Mouse (Mus musculus): ENCODE data around the gene Krtcap2.

Gene Krtcap2

DNA sequence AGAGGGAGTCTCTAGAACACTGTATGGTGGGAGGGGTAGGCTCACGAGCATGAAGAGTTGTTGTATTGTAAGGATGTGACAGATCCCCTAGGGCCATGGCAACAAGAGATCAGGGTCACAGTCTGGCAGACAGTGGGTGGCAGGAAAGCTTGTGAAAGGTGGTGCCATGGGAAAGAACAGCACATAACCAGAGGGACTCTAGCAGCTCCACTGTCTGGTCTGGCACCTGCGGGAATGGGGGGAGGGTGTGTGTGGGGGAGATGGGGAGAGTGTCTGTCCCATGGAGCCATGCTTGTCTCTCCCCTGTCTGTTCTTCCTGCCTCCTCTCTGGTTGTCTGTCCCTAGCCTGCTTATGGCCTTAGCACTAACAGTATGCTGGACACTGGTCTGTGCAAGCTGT lies 39.8 kb downstream of the Krtcap2 start:
- DNase-seq, result no peak

DNA sequence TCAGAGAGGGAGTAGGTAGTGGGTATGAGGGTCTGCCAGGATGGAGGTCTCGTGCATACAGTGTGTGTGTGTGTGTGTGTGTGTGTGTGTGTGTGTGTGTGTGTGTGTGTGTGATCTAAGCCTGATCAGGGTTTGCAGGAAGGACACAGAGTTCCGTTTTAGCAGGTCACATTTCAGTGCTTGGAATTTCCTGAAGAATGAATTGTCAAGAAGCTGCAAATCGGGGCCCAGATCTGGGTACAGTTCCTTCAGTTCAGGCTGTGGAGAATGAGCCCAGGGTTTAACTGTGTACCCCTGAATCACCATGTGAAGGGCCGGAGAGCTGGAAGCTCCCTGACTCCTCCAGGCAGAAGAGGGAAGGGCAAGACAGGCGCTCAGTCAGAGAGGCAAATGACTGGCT lies 41.5 kb downstream of the Krtcap2 start:
- DNase-seq, result no peak

DNA sequence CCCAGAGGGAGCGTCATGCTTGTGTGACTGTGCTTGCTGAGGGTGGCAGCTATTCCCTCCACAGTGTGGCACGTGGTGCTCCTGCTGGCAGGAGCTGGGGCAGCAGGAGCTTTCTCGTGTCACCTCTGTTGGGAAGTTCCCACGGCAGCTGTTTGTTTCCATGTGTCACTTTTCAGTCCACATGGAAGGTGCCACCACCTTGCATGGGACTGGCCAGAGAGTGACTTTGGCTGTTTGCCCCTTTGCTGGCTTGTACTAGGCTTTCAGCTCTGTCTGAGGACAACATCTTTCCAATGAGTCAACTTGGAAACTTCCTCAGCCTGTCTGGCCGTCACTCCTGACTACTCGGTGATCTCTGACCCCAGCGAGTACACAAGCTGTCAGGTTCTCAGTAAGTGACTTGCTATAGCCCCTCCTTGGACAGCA lies 42.8 kb downstream of the Krtcap2 start:
- no peak for DNase-seq

DNA sequence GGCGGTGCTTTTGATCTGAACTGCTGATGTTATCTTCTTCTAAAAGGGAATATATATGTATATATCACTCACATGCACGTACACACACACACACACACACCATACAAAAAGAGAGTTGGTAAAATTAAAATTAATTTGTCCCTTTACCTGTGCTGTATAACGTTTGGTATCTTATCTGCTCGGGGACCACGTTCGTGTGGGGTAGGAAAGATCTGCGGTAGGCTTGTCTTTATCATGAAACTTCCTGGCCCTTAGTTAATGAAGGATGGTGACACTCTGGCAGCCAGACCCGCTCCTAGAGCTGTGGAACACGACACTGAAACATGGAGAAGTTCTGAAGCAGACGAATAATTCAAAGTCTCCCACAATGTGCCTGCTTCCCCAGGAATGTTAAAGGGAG lies 46.1 kb downstream of the Krtcap2 start:
- DNase-seq, result no peak

DNA sequence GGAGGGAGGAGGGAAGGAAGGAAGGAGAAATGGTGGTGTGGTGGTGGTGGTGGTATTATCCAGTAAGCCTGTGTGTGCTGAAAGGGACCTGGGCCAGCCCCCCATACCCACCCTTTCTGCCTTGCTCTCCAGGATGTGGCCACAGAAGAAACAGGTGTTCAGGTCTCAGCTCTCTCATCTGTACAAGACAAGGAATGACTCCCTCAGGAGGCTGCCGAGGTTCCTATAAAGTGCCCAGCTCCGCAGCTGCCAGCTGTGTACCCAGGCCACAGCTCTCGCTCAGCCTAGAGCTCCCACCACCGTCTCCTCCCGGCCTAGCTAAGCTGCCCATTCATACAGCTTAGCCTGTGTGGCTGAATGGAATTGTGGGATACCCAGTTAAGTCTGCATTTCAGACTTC lies 46.5 kb downstream of the Krtcap2 start:
- DNase-seq, result no peak

DNA sequence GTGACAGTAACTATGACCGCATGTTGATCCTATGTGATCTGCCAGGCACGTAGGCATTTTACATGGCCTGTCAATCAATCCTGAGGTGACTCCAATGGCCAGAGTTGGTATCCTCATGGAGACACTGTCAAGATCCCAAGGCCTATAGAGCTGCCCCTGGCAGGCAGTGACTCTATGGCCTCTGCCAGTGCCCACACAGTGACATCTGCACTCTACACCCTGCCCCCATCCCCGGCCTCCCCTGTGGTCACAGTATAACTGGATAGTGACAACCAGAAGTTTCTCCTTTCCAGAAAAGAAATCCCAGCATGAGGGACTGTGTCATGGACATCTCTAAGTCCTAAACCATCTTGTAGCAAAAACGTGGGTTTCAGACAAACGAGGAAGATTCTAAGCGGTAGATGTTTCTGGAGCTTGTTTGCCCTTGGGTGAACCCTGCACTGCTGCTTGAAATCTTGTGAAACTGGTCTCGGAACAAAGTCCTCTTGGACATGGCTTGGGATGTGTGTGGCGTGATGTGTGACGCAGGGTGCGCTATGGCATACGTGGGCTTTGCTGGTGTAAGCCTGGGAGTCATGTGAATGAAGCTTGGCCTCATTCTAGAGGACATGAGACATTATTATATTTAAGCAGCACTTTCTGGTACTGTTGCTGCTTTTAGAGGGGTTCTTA lies 47.6 kb downstream of the Krtcap2 start:
- no peak for DNase-seq

DNA sequence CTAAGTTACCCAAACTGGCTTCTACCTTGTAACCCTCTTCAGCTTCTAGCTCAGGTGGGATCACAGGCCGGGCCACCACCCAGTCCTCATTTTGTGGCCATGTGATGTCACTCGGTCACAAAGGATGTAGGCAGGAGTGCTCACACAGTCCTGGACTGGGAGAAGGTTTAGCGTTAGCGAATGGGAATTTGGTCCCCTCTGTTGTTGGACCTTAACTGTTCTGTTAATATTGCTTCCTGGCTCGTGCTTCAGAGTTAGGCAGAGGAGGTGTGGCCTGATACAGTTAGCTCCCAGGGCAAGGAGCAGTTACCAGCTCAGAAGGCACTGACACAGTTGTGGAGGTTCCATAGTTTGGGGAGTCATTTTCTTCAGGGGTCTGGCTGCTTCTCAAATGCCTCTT lies 48.4 kb downstream of the Krtcap2 start:
- DNase-seq, result no peak

DNA sequence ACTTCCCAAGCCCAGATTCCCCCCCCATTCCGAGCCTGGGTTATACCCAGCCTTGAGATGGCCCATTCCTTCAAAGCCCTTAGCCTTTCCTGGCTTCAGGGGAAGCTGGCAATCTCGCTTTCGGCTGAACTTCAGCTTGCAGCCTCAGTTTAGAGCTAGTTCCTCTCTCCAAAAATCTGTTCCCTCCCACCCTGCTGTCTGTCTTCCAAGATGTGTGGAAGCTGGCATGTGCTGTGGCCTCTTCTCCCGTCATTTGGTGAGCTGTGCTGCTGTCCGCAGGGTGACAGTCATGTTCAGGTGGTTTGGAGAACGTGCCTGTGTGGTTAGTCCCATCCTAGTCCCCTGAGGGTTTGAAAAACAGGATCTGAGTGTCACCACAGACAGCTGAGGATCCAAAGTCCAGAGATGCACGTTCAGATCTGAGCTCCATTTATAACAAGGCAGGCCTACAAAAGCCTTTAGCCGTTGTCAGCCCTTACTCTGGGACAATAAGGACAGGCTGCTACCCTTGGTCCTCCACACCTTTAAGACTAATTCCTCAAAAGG lies 50.0 kb downstream of the Krtcap2 start:
- no peak for DNase-seq

DNA sequence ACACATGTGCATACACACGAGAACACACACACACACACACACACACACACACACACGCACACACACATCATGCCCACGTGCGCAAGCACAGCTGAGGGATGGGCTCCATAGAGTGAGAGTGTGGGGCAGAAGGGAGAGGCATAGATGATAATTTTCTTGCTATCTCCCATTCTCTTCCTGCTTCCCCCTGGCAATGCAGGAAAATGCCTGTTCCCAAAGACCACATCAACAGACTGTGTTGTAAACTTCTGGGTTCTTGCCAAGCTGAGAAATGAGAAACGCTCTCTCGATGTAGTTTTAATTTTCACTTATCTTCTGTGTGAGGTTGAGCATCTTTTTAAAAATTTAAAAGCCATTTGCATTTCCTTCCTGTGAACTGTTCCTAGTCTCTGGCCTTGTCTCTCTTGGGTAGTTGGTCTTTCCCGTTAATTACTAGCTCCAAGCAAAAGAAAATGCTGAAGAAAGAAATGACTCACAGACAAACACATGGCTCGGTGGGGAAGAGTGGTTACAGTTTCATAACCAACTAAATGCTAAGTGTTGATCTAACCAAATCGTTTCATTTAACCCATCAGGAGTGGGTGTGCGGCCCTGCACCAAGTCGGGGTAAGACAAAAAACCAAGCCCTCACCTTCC lies 51.1 kb downstream of the Krtcap2 start:
- no peak for DNase-seq

DNA sequence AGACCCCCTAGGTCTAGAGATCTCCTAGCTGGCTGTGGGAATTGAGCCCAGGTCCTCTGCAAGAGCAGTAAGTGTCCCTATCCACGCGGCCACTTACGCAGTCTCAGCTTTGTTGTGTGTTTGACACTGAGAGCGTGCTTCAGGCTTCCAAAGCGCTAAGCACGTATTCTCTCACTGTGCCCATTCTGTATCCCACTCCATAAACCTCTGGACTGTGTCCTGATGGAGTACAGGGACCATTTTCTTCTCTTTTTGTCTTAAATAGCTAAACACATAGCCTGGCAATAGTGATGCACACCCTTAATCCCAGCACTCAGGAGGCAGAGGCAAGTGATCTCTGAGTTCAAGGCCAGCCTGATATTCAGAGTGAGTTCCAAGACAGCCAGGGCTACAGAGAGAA lies 53.1 kb downstream of the Krtcap2 start:
- DNase-seq, result no peak

DNA sequence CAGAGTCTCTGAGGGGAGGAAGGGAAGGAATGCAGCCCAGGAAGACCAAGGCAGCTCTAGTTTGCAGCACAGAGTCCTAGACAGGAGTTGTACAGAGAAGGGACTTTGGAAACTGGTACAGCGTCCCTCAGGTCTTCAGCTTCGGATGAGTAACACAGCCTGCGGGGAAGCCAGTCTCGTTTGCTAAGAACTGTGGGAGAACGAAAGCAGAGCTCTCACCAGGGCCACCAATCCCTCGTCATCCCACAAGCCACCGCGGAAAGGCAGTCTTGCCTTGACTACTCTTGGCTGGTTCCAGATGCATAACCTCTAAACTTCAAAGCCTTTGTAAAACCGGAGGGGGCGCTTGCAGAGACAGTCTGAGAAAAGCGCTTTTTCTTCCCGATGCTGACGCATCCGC lies 53.7 kb downstream of the Krtcap2 start:
- no peak for DNase-seq

Data from thymus, adult 18-20 months (tissue).